Mouse (Mus musculus): ENCODE measurements at regions not wholly inside any gene's neighbourhood (a gene's known extent, or its start where the extent isn't known, plus 50 kb on each side); places are given as distances from the start of the nearest gene placed in this dataset.
A peak's percentile ranks its signal among the peaks of the same experiment; 100 is the strongest.

DNA sequence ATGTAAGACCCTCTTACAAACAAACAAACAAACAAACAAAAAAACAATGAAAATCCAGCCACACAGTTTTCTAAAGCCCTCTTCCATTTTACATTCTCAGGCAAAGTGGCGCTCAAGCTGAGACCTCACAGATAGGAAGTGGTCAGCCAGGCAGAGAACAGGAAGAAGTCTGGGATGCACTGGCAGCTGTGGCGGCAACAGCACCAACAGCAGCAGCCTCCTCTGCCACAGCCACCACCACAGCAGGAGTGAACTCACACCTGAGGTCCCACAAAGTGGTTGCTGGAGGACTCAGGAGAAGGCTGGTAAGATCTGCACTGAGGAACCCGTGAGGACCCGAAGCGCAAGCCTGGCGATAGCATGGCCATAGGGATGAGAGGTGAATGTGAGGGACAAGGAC, 156.3 kb downstream of the Grm4 start:
- peak; percentile 14 to 21 for DNase-seq (ENCODE audit: low read depth in 2 of 2, low spot score in 2 of 2)

DNA sequence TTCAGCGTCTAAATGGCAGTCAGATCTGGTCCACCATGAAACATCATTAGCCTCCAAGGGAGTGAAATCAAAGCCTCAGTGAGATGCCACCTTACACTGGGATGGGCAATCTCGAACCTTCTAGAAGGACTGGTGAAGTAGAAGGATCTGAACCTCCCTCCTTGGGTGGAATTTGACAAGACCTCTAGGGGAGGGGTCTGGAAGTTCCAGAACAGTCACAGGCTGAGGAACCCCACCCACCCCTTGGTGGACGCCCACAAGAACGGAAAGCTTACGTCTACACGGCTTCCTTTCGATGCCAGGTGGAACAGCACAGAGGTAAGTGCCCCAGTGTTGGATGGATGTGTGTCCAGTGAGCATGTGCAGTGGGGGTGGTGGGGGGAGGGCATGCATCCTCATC, 156.9 kb downstream of the Grm4 start:
- peak in 1 of 2 experiments; percentile 20 for DNase-seq (ENCODE audit: low read depth in 2 of 2, low spot score in 2 of 2)

DNA sequence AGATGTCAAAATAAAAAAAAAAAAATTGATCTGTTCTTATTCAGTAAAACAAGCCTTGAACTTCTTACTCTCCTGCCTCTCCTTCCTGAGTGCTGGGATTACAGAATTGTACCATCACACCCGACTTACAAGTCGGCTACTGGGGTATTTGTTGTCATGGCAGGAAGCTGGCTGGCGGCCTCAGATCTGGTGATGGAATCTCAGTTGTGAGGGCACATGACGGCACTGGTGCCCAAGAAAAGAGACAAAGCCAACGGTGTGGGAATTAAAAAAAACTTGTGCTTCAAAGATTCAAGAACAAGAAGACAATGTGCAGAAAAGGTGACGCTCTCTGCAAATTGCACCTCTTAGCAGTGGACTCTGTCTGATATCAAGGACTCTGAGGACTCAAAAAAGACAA, 157.3 kb downstream of the Grm4 start:
- DNase-seq (ENCODE audit: low read depth in 2 of 2, low spot score in 2 of 2), result peak; percentile 29 to 30

DNA sequence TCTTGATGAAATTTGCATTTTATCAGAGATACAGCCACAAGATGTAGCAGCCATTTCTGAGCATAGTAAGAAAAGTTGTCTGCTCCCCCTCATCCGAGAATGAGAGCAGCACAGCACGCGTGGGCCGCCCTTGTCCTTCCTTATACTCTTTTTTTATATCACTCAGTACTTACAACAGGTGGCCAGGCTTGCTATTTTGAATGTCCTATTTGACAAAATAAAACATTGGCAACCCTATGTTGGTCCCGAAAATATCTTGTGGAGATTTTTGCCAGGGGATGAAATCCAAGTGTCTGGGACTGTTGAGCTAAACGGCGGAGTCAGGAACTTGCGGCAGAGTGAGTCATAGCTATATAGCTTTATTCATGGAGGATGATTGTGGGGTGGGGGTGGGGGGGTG, 158.0 kb upstream of the Lemd2 start:
- no peak for DNase-seq (ENCODE audit: low read depth in 2 of 2, low spot score in 2 of 2)

DNA sequence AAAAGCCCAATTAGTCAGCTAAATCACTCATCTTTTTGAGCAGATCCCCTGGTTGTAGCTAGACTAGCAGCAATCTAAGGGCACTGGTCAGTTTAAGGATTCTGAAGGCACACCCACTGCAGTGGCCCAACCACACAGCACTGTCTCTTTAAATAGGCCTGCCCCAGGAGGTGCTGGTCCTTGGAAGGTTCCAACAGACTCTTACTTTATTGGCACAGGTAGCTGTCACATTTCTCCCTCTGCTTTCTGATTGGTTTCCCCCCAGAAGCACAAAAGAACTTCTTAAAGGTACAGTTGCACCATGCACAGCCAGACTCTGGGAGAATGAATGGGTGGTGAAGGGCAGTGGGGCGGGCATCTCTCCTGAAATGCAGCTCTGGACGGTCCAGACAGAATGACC, 157.1 kb upstream of the Lemd2 start:
- no peak for DNase-seq (ENCODE audit: low read depth in 2 of 2, low spot score in 2 of 2)

DNA sequence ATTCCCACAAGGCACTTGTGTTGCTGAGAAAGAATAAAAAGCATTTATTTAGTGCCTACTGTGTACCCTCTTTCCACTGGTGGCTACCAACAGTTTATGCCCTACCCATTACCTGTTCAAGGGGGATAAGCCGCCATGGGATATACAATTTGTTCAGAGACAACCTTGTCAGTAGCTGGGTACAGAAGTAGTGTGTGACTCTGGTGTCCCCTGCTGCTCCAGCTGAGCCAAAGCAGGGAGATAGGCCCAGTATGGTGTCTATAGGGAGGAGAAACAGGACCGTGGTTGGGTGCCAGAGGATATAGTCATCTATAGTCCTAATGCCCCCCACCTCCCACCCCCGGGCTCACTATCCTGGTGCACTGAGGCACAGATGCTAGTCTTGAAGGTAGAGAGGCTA, 152.6 kb upstream of the Lemd2 start:
- no peak for DNase-seq (ENCODE audit: low read depth in 2 of 2, low spot score in 2 of 2)

DNA sequence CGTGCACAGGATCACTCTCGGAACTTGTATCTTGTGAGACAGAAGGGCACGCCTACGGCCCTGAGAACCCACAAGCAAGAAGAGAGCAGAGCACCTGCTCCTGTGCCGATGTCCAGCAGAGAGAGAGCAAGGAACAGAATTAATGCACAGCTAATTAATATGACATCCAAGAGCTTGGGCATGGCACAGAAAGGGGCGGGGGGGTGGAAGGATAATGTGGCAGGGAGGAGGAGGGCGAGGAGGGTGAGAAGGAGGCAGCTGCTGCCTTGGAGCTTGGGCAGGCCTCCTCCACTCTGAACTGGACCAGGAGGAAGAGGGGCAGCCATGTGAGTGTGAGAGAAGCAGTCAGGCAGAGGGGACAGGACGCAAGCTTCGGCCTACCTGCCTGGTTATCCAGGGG, 151.4 kb upstream of the Lemd2 start:
- DNase-seq (ENCODE audit: low read depth in 2 of 2, low spot score in 2 of 2), result no peak

DNA sequence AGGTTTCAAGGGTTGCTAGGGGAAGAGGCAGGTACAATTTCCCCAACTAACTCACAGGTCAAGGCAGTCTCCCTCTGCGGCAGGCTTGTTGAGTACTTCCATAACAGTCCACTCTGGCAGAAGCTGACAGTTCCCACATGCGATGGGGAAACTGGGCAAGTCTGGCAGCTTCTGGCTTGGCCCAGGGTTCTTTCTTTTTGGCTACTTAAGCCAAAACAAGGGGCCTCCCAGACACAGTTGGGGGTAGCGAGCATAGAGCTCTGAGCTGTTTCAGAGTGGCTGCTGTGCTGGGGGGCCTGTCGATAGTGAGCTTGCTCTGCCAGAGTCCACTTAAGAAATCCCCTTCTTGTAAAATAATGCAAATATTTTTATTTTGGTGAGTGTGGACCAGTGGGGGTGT, 150.8 kb upstream of the Lemd2 start:
- DNase-seq (ENCODE audit: low read depth in 2 of 2, low spot score in 2 of 2), result no peak

DNA sequence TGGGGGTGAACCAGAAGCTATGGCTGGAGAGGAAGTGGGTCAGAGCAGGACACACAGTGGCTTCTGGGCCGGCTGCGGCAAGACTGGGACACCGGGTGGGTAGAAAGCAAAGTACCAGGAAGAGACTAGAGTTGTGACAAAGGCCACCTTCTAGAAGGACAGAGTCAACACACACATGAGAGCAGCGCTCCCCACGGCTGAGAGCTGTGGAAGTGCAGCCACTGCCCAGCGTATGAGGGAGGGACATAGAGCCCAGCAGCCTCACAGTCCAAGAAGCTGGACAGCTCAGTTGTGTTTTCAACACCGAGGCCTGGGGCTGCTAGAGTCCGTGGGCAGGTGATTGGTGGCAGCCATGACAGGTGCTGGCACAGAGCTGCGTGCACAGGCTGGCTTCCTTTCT, 145.6 kb upstream of the Lemd2 start:
- no peak for DNase-seq (ENCODE audit: low read depth in 2 of 2, low spot score in 2 of 2)

DNA sequence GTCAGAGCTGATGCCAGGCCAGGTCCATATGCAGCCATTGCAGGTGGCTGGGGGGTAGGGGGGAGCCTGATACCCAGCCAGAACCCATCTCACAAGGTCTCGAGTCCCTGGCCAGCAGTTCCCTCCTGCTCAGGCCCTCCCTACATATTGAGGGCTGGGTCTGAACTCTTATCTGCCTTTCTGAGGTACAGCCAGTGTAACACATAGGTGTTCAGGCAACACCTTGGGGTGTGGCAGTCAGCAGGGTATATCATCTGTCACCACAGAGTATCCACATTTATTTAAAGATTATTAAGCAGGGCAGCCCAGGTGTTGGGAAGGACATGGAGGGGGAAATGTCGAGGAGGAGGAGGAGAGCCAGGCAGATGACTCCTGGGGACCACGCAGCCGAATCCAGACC, 145.2 kb upstream of the Lemd2 start:
- no peak for DNase-seq (ENCODE audit: low read depth in 2 of 2, low spot score in 2 of 2)

DNA sequence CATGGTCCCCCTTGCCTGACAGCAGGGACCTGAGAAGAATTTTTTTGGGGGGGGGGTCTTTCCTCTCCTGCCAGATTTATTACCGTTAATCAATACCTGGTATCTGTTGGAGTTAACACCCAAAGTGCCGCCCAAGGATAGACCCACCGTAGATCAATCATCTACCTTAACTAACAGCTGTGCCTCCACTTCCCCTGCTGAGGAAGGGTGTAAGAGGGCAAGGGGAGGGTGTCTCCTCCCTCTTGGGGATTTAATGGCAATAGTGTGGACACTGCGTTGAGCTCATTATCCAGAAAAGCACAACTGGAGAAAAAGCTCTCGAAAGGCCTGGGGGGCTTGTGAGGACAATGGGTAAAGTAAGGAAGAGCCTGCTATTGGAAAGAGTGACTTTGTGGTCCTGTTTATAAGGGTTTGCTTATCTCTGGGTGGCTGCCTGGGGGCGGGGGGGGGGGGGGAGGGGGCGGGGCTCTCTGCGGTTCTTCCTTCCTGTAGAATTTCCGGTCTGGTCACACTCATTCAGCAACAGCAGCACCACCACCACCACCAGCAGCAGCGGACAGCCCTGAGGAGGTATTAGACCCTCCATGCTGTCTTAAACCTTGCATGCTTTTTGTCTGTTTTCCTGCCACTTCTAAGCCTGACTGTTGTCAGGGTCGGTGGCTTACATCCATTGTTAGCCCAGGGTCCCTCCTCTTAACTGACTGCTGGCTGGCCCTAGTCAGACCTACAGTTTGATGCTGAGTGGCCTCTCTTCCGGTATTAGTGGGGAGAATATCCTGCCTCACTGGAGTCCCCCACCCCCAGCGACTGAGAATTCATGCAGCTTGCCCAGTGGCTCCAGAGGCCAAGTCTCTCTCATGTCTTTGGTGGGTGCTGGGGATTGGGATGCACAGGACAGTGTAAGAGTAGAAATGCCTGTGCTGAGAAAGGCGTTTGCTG, 138.0 kb upstream of the Lemd2 start:
- no peak for DNase-seq (ENCODE audit: low read depth in 2 of 2, low spot score in 2 of 2)

DNA sequence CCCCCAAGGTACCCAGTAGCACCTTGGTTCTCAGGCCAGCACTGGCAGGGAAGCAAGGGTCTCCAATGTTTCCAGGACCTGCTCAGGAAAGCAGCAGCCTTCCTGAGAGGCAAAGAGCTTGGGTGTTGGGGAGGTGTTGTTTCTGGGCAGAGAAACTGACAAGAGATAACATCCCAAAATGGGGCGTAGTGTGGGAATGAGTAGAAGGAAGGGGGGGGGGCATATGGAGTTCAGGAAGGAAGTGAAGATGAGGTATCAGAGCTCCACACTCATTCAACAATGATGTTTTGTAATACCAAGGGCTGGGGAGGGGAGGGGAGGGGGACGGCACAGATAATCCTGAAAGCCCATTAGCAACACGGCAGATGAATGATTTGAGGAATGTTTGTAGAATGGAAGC, 135.6 kb upstream of the Lemd2 start:
- no peak for DNase-seq (ENCODE audit: low read depth in 2 of 2, low spot score in 2 of 2)

DNA sequence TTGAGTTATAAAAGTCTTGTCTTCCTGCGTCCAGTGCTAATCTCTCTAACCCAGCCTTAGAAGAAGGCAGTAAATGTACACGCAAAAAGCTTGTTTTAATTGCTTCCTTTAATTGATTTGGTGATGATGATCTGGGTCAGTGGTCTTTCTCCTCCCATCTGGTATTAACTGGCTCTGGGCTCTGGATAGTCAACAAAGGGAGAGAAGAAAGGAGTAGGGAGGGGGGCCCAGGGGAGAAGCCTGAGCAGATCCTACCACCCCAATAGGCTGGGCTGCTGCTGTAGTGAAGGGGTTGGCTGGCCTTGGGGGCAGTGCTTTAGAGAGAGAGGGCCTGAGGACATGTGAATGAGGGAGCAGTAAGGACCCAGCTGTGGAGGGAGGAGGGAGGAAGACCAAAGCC, 135.0 kb upstream of the Lemd2 start:
- DNase-seq (ENCODE audit: low read depth in 2 of 2, low spot score in 2 of 2), result no peak

DNA sequence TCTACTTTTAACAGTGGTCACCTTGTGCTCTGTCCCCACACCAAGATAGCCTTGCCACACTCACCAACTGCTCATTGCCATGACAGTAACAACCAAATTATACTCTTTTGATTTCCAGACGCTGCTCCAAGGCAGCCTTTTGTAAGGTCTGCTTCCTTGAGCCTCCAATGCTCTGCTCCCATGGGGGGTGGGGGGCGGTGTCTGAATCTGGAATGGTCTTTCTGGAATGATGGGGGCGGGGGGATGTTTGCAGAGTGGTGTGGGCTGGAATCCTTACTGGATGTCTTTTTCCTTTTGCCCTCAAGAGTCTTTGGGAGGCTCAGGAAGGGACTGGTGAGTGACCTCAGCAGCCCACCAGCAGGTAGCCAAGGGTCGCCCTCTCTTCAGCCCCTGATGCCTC, 131.4 kb upstream of the Lemd2 start:
- no peak for DNase-seq (ENCODE audit: low read depth in 2 of 2, low spot score in 2 of 2)

DNA sequence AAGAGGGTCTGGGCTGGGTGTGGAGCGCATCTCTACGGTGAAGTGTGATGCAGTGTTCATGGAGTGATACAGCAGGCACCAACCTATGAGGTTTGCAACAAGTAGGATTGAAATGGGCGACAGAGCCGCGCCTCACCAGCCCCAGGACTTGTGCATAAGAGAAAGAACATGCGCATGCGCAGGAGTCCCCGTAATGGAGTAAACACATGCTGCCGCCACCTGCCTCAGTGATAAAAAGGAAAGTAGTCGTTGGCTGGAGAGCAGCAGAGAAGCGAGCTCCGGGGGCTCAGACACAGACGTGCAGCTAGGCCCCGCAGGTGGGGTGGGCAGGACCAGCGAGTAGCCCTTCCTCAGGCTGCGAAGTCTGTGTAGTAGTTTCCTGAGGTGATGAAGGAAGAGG, 129.3 kb upstream of the Lemd2 start:
- DNase-seq (ENCODE audit: low read depth in 2 of 2, low spot score in 2 of 2), result no peak

DNA sequence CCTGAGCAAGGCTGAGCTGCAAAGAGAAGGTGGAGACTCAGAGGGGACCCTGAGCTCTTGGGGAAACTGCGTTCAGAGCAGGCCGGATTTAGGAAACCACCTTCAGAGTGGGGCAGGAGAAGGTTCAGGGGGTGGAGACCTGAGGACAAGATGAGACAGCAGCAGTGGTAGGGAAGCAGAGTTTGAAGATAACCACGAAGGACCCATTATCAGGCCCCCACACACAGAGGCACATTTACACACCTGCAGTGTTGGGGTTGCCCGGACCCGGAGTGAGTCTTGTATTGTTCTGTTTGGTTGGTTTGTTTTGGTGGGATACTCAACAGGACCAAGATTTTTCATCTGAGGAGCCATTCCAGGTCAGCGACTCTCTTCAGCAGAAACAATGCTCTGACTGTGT, 128.9 kb upstream of the Lemd2 start:
- no peak for DNase-seq (ENCODE audit: low read depth in 2 of 2, low spot score in 2 of 2)

DNA sequence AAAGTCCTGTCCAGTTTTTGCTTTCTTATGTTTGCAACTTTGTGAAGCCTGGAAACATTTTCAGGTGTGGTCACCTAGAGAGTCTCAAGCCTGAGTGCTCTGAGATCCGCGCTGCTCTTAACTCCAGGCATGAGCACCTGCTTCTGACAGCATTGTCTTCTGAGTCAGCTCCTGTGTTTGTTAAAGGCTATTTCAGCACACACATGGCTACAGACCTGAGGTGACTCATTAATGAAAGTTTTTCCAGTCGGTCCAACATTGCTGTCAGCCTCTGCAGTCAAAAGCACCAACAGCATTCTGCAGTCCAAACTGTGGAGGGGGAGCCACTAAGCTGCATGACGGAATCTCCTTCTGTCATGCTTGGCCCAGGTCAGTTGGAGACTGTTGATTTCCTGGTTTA, 127.8 kb upstream of the Lemd2 start:
- no peak for DNase-seq (ENCODE audit: low read depth in 2 of 2, low spot score in 2 of 2)

DNA sequence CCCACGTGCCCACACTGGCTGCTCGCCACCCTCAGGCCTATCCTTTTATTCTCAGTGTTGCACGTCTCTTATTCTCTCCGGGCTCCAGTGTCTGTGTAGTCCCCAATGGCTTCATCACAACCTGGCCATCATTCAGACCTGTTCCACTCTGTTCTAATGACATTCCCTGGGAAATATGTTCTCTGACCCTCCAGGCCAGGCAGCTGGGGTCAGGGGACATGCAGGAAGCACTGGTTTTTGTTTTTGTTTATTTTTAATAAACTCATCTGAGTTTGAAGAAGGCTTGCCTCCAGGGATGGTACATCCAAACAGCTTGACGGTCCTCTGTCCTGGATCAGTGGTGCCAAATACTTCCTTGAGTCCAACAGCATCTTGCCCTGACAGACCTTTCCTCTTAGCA, 127.4 kb upstream of the Lemd2 start:
- no peak for DNase-seq (ENCODE audit: low read depth in 2 of 2, low spot score in 2 of 2)

DNA sequence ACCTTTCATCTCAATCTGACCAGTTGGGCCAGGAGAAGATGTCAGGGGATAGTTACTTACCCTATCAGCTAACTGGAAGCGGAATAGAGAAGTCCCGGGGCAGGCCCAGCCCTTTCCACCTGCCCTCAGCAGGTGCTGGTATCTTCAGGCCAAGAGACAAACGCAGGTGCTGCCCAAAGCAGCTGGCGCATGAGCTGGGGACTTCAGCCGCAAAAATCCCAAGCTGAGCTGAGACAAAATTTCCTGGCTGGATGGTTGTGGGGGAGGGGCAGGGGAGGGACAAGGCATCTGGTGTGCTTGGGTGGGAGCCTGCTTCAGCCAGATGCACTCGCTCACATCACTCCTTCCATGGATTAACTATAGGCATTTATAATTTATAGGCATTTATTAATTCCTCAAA, 125.5 kb upstream of the Lemd2 start:
- DNase-seq (ENCODE audit: low read depth in 2 of 2, low spot score in 2 of 2), result no peak

DNA sequence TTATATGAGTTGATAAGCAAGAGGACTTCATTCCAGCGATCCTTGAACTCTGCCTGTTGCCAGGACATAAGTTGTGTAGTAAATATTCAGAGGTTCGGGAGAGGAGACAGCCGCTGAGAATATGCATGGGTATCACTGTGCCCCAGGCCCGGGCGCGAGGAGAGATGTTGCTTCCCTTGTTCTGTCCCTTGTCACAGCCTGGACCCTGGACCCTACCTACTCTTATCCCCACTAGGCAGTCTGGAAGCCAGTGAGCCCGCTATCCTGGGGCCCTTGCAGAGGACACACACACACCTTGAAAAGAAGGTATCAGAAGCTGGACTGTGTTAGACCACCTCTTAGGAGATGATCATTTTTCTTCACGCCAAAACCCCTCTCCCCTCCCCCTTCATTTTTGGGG, 124.9 kb upstream of the Lemd2 start:
- no peak for DNase-seq (ENCODE audit: low read depth in 2 of 2, low spot score in 2 of 2)

DNA sequence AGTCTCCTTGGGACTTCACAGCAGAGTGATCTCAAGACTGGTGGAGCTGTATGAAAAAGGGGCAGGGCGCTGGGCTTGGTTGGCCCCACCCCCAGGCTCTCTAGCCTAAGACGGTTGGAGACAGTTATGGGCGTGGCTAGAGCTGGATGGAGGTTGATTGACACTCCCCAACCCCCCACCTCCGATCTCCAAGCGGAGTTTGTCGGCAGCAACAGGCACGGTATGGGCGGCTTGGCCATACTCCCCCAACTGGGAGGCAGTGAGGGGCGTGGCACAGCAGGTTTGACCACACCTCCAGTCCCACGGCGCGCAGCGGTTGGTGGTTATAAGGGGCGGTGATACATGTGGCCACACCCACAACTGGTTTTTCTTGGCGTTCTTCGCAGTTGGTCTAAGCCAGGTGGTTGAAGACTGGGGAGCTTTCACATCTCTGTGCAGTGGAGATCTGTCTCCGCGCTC, 120.8 kb upstream of the Lemd2 start:
- DNase-seq (ENCODE audit: low read depth in 2 of 2, low spot score in 2 of 2), result peak; percentile 32 to 41

DNA sequence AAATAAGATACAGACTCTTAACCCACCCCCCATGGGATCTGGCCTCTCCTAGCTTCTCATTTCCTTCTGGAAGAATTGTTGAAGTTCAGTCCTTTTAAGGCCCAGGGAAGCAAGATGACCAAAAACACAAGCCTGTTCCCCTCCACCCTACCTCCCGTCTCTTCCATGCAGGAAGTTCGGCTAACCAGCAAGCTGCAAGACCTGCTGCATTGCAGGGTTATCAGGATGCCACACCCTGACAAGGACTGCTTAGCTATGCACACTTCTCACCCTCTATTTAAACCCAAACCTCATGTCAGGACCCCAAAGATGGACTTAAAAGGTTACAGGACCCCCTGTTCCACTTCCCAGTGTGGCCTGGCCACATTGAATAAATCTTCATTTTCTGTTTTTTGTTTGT, 119.2 kb upstream of the Lemd2 start:
- DNase-seq (ENCODE audit: low read depth in 2 of 2, low spot score in 2 of 2), result no peak

DNA sequence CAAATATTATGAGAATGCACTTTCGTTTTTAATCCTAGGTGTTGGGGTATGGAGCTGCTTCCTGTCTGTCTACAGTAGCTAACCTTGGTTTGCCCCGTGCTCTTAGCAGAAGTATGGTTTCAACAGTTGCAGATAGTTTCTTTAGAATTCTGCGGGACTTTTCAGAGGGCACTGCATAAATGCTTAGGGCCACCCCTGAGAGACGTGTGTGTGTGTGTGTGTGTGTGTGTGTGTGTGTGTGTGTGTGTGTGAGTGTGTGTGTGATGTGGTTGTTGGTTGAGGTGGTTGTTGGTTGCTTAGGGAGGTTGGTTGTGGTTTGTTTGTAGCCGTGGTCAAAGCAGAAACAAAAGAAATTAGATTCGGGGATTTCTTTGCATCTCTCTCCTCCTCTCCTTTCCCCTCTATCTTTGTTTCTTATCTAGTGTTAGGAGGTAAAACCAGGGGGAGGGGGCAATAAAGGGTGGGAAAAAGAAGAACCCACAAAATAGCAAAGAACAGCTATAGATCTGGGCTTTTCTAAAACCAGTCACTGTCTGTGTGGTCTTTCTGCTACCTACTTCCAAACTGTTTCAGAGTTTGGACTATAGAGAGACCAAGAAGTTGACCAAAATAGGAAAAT, 118.7 kb upstream of the Lemd2 start:
- peak; percentile 62 to 70 for DNase-seq (ENCODE audit: low read depth in 2 of 2, low spot score in 2 of 2)
